In genomic region chr5:53214362-53214761, GRCm38 (mm10) we compare ENCODE assay signal across 8 mouse cellular contexts. TPM values are rescaled to one million over a fixed set of nuclear protein-coding genes. Genes with fewer than 3 reads are reported as not detected.
DNase-seq lines count a peak whose midpoint lies in the region; ATAC-seq and TF ChIP-seq lines count a peak whose summit lies in the region.

No protein-coding gene starts in this region.

- 9% methylated on average over 5 of the region's 5 CpGs for WGBS in heart, embryonic 12.5 days
- 12% methylated on average over 5 of the region's 5 CpGs for WGBS in forebrain, embryonic 13.5 days
- 22% methylated on average over 5 of the region's 5 CpGs for WGBS in limb, embryonic 13.5 days
- WGBS in thymus, adult 2 months = 29% methylated on average over 5 of the region's 5 CpGs

- H3K9me3 ChIP-seq in heart, embryonic 12.5 days (replicated peaks) = no peaks in the 10 kb centered on the region
- H3K9me3 ChIP-seq in CH12.LX (replicated peaks; ENCODE audit: low read length) = peaks cover 13% of the 10 kb centered on the region
- H3K9me3 ChIP-seq in forebrain, embryonic 13.5 days (replicated peaks) = no peaks in the 10 kb centered on the region
- no peaks in the 10 kb centered on the region for H3K9me3 ChIP-seq in limb, embryonic 13.5 days

- H3K4me3 ChIP-seq in heart, embryonic 12.5 days = peak overlapping the region; percentile 84
- H3K4me3 ChIP-seq in CH12.LX (replicated peaks in 1 of 3; ENCODE audit: low read depth in 2 of 3, low read length in 2 of 3, poor library complexity in 1 of 3) = no peak overlapping the region
- H3K4me3 ChIP-seq in forebrain, embryonic 13.5 days = peak overlapping the region; percentile 69
- H3K4me3 ChIP-seq in limb, embryonic 13.5 days = peak overlapping the region; percentile 69; the same call in 1 of the 2 replicates
- H3K4me3 ChIP-seq in thymus, adult 2 months (ENCODE audit: control insufficient read depth, insufficient read depth, low read length) = no peak overlapping the region

- TF ChIP-seq EP300 in CH12.LX (IDR thresholded peaks at IDR 0.05; ENCODE audit: low read length) = no peak

- peak overlapping the region; percentile 100 for H3K4me2 ChIP-seq in heart, embryonic 12.5 days
- H3K4me2 ChIP-seq in CH12.LX (ENCODE audit: insufficient read depth, low read depth, poor library complexity, severe bottlenecking) = peak overlapping the region; percentile 88
- peak overlapping the region; percentile 95 for H3K4me2 ChIP-seq in forebrain, embryonic 13.5 days
- H3K4me2 ChIP-seq in limb, embryonic 13.5 days (replicated peaks) = peak overlapping the region; percentile 100

- no peak overlapping the region for H3K9ac ChIP-seq in heart, embryonic 12.5 days
- H3K9ac ChIP-seq in CH12.LX (ENCODE audit: insufficient read depth, low read depth) = no peak overlapping the region
- peak overlapping the region; percentile 92; the same call in 1 of the 2 replicates for H3K9ac ChIP-seq in forebrain, embryonic 13.5 days
- H3K9ac ChIP-seq in limb, embryonic 13.5 days = no peak overlapping the region

- no peaks in the 10 kb centered on the region for H3K36me3 ChIP-seq in heart, embryonic 12.5 days
- no peaks in the 10 kb centered on the region for H3K36me3 ChIP-seq in CH12.LX (replicated peaks in 1 of 2; ENCODE audit: control insufficient read depth in 1 of 2, insufficient read depth in 1 of 2, low read length in 1 of 2)
- H3K36me3 ChIP-seq in forebrain, embryonic 13.5 days (ENCODE audit: poor library complexity, severe bottlenecking) = no peaks in the 10 kb centered on the region
- no peaks in the 10 kb centered on the region for H3K36me3 ChIP-seq in limb, embryonic 13.5 days
- H3K36me3 ChIP-seq in thymus, adult 2 months (ENCODE audit: control insufficient read depth, insufficient read depth, low read length) = no peaks in the 10 kb centered on the region

- no peak for TF ChIP-seq POLR2A in CH12.LX (IDR thresholded peaks at IDR 0.05; ENCODE audit: low read depth, low read length)
- no peak for TF ChIP-seq POLR2A in thymus, adult 2 months (IDR thresholded peaks at IDR 0.05; ENCODE audit: control insufficient read depth, extremely low read depth, insufficient read depth, low read length, poor library complexity)

- H3K27ac ChIP-seq in heart, embryonic 12.5 days (ENCODE audit: poor library complexity, severe bottlenecking) = no peak overlapping the region
- no peak overlapping the region for H3K27ac ChIP-seq in CH12.LX (ENCODE audit: insufficient read depth, low read depth)
- peak overlapping the region; percentile 88 for H3K27ac ChIP-seq in forebrain, embryonic 13.5 days
- H3K27ac ChIP-seq in limb, embryonic 13.5 days = no peak overlapping the region
- H3K27ac ChIP-seq in thymus, adult 2 months (ENCODE audit: control insufficient read depth, insufficient read depth, low read length) = no peak overlapping the region

- no peak for TF ChIP-seq RAD21 in CH12.LX (IDR thresholded peaks at IDR 0.05; ENCODE audit: low read depth, low read length)

- no peak for DNase-seq in heart, adult 8-10 months (ENCODE audit: low spot score)
- no peak for DNase-seq in CH12.LX (ENCODE audit: extremely low read depth)
- no peak for DNase-seq in thymus, adult 2 months
- no peak for DNase-seq in thymus, postnatal 14 days

- peaks cover 45% of the 10 kb centered on the region for H3K27me3 ChIP-seq in heart, embryonic 12.5 days (replicated peaks)
- H3K27me3 ChIP-seq in CH12.LX (replicated peaks) = peaks cover 5% of the 10 kb centered on the region
- peaks cover 9% of the 10 kb centered on the region for H3K27me3 ChIP-seq in forebrain, embryonic 13.5 days
- H3K27me3 ChIP-seq in limb, embryonic 13.5 days = peaks cover 59% of the 10 kb centered on the region
- peaks cover 11% of the 10 kb centered on the region for H3K27me3 ChIP-seq in thymus, adult 2 months (ENCODE audit: control insufficient read depth, insufficient read depth, low read length)

- no peak for TF ChIP-seq CTCF in CH12.LX (conservative IDR thresholded peaks at IDR 0.05 in 1 of 2, IDR thresholded peaks at IDR 0.05 in 1 of 2; ENCODE audit: low read depth in 2 of 2, low read length in 2 of 2)
- no peak for TF ChIP-seq CTCF in thymus, adult 2 months (IDR thresholded peaks at IDR 0.05; ENCODE audit: borderline replicate concordance, control insufficient read depth, extremely low read depth, insufficient read depth, low read length, poor library complexity)

- H3K4me1 ChIP-seq in heart, embryonic 12.5 days (replicated peaks) = peaks cover 31% of the 10 kb centered on the region
- no peaks in the 10 kb centered on the region for H3K4me1 ChIP-seq in CH12.LX (ENCODE audit: control insufficient read depth in 1 of 2, insufficient read depth in 2 of 2)
- peaks cover 47% of the 10 kb centered on the region for H3K4me1 ChIP-seq in forebrain, embryonic 13.5 days
- peaks cover 22% of the 10 kb centered on the region; the same call in 1 of the 2 replicates for H3K4me1 ChIP-seq in limb, embryonic 13.5 days
- 0 out of 2 replicates have a peak, but pooled peaks cover 5% of the 10 kb centered on the region for H3K4me1 ChIP-seq in thymus, adult 2 months (replicated peaks; ENCODE audit: control insufficient read depth, insufficient read depth, low read length)

- ATAC-seq in heart, embryonic 12.5 days (ENCODE audit: insufficient number of reproducible peaks, low FRiP score) = no peak
- ATAC-seq in forebrain, embryonic 13.5 days = no peak; the same call in 1 of the 2 replicates
- ATAC-seq in limb, embryonic 13.5 days (ENCODE audit: low FRiP score, low read depth) = no peak
- ATAC-seq in erythroid progenitor cell, adult 5-6 weeks (replicated peaks; ENCODE audit: low FRiP score, poor library complexity, severe bottlenecking) = no peak

- in situ Hi-C loops in CH12.LX (cut with MboI; ENCODE audit: low pct_ligation_motif_present, low pct_unique_long_range_greater_than_20kb, low sequenced_read_pairs) = no loop called here

- no peaks in the 10 kb centered on the region for H3K79me2 ChIP-seq in CH12.LX (replicated peaks; ENCODE audit: control insufficient read depth, extremely low read depth, insufficient read depth, poor library complexity, severe bottlenecking)

- dilution Hi-C loops in CH12.LX (cut with MboI; ENCODE audit: extremely low pct_ligation_motif_present, extremely low pct_unique_long_range_greater_than_20kb, low sequenced_read_pairs) = no loop called here

TF ChIP-seq in CH12.LX, 34 proteins besides CTCF, POLR2A, EP300 and RAD21:
- TF ChIP-seq MAZ (IDR thresholded peaks at IDR 0.05; ENCODE audit: low read depth, low read length) (no peak), USF1 (IDR thresholded peaks at IDR 0.05; ENCODE audit: low read depth, low read length) (no peak), ZC3H11A (IDR thresholded peaks at IDR 0.05; ENCODE audit: low read depth, low read length) (no peak), JUN (IDR thresholded peaks at IDR 0.05; ENCODE audit: insufficient read depth, low read depth, low read length) (no peak), ZKSCAN1 (IDR thresholded peaks at IDR 0.05; ENCODE audit: borderline replicate concordance, low read depth, low read length) (no peak), MXI1 (IDR thresholded peaks at IDR 0.05; ENCODE audit: low read depth, low read length) (no peak), JUND (conservative IDR thresholded peaks at IDR 0.05; ENCODE audit: low read depth, low read length) (no peak), ETS1 (conservative IDR thresholded peaks at IDR 0.05; ENCODE audit: low read depth, low read length) (no peak), UBTF (IDR thresholded peaks at IDR 0.05; ENCODE audit: low read depth, low read length) (no peak), TBP (conservative IDR thresholded peaks at IDR 0.05; ENCODE audit: low read depth, low read length) (no peak), NRF1 (IDR thresholded peaks at IDR 0.05; ENCODE audit: low read depth, low read length) (no peak), SIN3A (IDR thresholded peaks at IDR 0.05; ENCODE audit: low read length) (no peak)

RNA-seq across cellular contexts. Expression of gene Sel1l3, which starts 0.6 kb away (rescaled TPM):
- 1.4 and 1.9 TPM in 2 replicates for polyA plus RNA-seq in heart, embryonic 12.5 days (2016; fragmentation: Nextera tagmentation; extraction: Ambion mirVana)
- total RNA-seq in heart, adult 8-10 months (2022) = 1 to 10 TPM; 1.2 to 1.8 (median 1.6) TPM
- total RNA-seq in CH12.LX (2012; rRNA removed) (0.17 and 0.34 TPM in 2 replicates), CH12.LX (2014; rRNA removed) (0.14 and 0.28 TPM in 2 replicates)
- polyA plus RNA-seq in CH12.LX (2012; ENCODE audit: insufficient read length, low read depth) = 0.71 and 0.76 TPM in 2 replicates
- 7.0 and 8.5 TPM in 2 replicates for polyA plus RNA-seq in forebrain, embryonic 13.5 days (2015; fragmentation: Nextera tagmentation; extraction: Ambion mirVana)
- 2.1 and 2.6 TPM in 2 replicates for polyA plus RNA-seq in limb, embryonic 13.5 days (2015; fragmentation: Nextera tagmentation; extraction: Ambion mirVana)
- total RNA-seq in erythroid progenitor cell, adult 5-6 weeks (2015; ENCODE audit: low replicate concordance) = not detected in 2 replicates
- total RNA-seq in erythroid progenitor cell, adult 5-6 weeks (2017; ENCODE audit: low replicate concordance) = not detected in 2 replicates
- polyA plus RNA-seq in thymus, adult 2 months (2012; rRNA removed) = 1.9 and 2.4 TPM in 2 replicates

RNA-seq across cellular contexts. Expression of gene Smim20, which starts 52.5 kb away (rescaled TPM):
- 141 and 153 TPM in 2 replicates for polyA plus RNA-seq in heart, embryonic 12.5 days (2016; fragmentation: Nextera tagmentation; extraction: Ambion mirVana)
- 100 to 1,000 TPM; 101 to 111 (median 105) TPM for total RNA-seq in heart, adult 8-10 months (2022)
- total RNA-seq in CH12.LX (2012; rRNA removed) (54.3 and 55.3 TPM in 2 replicates), CH12.LX (2014; rRNA removed) (93.0 and 93.5 TPM in 2 replicates)
- 52.1 and 75.7 TPM in 2 replicates for polyA plus RNA-seq in CH12.LX (2012; ENCODE audit: insufficient read length, low read depth)
- 64.8 and 70.7 TPM in 2 replicates for polyA plus RNA-seq in forebrain, embryonic 13.5 days (2015; fragmentation: Nextera tagmentation; extraction: Ambion mirVana)
- polyA plus RNA-seq in limb, embryonic 13.5 days (2015; fragmentation: Nextera tagmentation; extraction: Ambion mirVana) = 78.0 and 88.5 TPM in 2 replicates
- total RNA-seq in erythroid progenitor cell, adult 5-6 weeks (2015; ENCODE audit: low replicate concordance) = 1.3 and 28.8 TPM in 2 replicates
- total RNA-seq in erythroid progenitor cell, adult 5-6 weeks (2017; ENCODE audit: low replicate concordance) = 12.8 and 16.4 TPM in 2 replicates
- polyA plus RNA-seq in thymus, adult 2 months (2012; rRNA removed) = 37.4 and 52.3 TPM in 2 replicates

Comparison
In these comparisons a context has a peak if more than half of its experiments do, and no peak if none do; other contexts are left out.
1. H3K4me3 ChIP-seq: peak in heart, embryonic 12.5 days (single experiment), forebrain, embryonic 13.5 days (single experiment) and limb, embryonic 13.5 days (single experiment); none in CH12.LX (0 of 3) and thymus, adult 2 months (single experiment).
2. Peak in every context shown above with its lines, with median percentiles within 50 percentile points of each other: H3K4me2 ChIP-seq.